Mouse (Mus musculus): ENCODE measurements at regions not wholly inside any gene's neighbourhood (a gene's known extent, or its start where the extent isn't known, plus 50 kb on each side); places are given as distances from the start of the nearest gene placed in this dataset.

GRCm38 (mm10) chr8:49631286-49631685 is 787.5 kb upstream of the Tenm3 start:
- DNase-seq = no peak

DNA sequence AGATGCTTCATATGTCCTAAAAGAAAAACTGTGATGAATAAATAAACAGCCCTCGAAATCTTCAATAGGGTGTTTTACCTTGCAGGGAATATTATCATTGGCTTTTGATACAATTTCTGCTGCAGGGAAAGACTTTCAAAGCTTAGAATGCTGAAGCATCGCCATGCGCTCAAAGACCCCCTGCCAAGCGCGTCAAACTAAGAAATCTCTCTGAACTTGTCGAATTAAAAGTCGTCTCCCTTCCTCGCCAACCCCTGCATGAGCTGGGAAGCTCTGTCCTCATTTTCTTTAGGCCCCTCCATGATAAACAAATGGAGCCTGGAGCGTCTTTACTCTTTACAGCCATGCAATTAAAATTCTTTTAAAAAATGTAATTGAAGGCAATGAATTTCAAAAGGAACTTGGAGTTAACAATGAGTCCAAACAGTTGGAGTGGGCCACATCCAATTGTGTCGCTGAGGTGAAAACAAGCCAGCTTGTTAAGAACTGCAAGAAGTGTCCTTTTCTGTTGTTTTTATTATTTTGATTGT is 784.3 kb upstream of the Tenm3 start:
- no peak for DNase-seq

DNA sequence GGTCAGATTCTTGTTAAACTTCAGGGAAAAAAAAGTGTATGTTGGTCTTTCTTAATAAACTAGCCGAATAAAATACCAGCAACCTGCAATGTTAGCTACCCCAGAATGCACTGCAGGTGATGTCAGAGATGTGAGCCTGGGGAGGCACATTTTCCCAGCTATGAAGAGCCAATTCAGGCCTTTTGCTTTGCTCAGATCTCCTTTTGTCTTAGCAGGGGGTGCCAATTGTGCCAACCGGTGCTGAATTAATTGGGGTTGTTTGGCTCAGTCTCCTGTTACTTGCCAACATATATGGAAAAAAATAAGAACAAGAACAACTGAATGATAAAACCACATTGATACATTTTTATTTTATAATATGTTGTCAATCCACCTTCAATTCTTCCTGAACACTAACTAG is 751.8 kb upstream of the Tenm3 start:
- no peak for DNase-seq

- no peak for DNase-seq
Observed at GRCm38 (mm10) chr8:49567423-49567822, 723.7 kb upstream of the Tenm3 start.

- DNase-seq = no peak
Observed at GRCm38 (mm10) chr8:49563499-49564279, 719.9 kb upstream of the Tenm3 start.

DNA sequence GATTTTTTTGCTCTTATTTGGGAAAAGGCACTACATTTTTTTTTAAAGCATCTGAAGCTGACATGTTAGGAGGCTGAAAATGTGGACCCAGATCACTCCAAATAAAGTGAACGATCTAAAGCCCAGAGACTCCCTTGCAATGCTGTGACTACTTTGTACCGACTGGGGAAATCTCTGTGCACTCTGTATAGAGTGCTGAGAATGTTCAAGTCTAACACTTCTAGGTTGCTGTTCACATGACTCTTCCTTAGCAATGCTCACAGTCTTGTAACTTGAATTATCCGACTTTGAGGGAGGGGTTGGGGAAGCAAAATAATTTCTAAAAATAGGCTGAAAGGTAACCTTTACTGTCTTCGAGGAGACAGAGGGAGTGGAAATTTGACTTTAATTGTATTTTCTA is 719.2 kb upstream of the Tenm3 start:
- DNase-seq = no peak

GRCm38 (mm10) chr8:49555724-49556457 is 712.1 kb upstream of the Tenm3 start:
- no peak for DNase-seq

GRCm38 (mm10) chr8:49553175-49553574 is 709.4 kb upstream of the Tenm3 start:
- DNase-seq = peak; percentile 46

DNA sequence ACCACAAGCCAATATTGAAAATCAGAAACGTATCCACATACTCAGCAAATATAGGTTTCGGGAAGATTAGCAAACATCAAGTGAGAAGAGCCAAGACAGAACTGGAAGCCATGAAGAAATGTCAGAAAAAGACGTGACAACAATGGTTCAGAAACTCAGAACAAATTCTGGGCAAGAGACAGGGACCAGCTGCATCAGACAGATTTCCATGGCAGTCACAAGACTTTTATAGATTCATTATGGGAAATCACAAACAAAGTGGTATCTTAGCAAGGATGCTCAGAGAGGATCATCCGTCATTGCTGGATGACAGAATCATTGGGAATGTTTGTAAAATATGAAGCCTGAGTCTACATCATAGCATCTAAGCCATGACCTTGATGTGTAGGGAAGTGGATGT is 699.6 kb upstream of the Tenm3 start:
- no peak for DNase-seq

DNA sequence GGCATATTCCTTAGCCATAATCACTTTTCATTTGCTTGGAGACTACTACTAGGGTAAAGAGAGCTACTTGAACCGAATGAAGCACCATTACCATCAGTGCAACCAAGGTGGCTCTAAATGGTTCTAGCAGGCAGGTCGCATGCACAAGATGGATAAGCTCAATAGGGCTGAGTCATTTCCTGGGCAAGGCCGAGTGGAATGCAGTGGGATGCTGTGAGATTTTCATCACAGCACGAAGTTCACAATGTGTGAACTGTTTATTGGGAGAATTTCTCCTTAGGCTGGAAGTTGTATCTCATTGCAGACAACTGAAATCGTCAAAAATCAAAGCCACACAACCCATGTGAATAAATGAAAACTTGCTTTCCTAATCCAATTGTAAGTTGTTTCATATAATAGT is 697.6 kb upstream of the Tenm3 start:
- DNase-seq = no peak

DNA sequence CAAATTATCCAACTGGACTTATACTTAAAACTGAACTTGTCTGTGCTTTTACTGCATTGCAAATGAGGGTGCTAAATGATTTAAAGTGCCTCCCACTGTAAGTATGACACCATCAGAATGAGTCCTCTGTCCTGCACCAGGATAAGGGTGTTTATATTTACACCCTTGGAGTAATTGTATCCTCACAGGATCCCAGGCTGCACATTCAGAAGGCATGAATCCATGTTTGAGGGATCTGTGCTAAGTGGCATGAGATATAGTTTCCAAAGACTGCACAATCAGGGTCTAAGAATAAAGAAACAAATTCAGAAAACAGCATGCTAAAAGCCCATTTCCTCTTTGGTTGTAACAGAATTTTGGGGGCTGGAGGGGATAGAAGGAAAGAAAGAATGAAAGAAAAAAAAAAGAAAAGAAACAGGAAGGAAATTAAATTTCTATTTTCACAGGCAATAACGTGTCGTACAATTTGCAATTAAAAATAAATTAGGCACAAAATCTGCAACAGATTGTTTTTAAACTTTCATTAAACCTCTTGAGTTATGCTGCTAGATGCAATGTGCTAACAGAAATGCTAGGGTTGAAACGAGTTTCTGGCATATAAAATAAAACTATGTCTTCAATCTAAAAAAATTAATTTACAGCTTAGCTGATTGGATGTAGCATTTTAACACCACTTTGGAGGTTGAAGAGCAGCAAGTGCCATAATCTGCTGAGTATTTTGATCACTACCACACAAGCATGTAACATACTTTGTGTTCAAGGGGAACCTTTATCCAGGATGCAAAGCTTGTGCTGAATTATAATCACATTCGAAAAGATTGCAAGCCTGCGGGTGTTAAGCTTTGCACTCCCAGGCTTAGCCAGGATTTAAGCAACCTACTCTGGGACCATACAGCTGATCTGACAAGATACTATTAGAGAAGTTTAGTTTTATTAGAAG is 689.9 kb upstream of the Tenm3 start:
- no peak for DNase-seq

DNA sequence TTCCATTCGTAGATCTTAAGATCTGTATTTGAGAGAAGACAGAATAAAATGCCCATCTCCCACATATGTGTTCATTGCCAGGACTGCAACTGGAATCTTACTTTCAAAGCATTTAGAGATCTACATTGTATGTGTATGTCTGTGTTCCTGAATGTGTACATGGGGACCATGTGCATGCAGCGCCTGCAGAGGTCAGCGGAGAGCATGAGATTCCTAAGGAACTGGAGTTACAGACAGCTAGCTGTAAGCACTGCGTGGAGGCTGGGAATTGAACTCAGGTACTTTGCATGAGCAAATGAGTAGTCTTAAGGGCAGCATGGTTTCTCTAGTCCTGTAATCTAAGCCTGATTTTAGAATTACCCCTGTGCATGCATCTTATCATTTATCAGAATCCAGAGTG is 685.5 kb upstream of the Tenm3 start:
- peak; percentile 26 for DNase-seq

DNA sequence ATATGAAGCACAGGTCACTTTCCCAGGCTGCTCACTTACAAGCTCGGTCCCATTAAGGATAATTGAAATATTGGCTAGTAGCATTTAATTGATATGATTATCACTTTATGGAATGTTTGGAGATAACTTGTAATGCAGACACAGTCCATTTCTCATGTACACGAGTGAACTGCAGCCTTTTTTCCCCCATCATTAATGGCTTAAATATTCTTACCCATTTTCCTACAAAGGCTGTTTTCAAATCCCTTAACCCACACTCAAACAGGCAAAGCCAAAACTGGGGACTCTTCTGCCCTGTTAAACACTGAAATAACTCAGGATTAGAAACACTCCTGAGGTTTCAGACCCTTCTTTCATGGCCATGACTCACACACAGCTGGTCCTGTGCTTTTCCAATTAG is 649.2 kb upstream of the Tenm3 start:
- no peak for DNase-seq

DNA sequence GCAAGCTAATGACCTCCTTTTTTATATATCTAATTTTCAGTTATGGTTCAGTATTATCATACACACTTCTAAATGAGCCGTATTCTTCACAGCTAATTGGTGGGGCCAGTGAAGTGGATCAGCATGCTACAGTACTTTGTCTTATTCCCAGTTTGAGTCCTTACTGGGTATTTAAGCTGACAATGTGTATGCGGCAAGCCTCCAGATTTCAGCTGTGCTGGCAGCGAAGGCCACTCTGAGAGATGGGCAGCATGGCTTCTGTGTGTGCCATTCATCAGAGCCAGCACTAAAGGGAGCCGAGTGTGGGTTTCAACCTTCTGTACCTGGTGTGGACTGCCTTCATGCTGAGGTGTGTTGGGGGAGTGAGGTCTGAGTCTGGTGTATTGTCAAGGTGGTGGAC is 641.5 kb upstream of the Tenm3 start:
- no peak for DNase-seq

GRCm38 (mm10) chr8:49481476-49481992 is 637.8 kb upstream of the Tenm3 start:
- DNase-seq = no peak

DNA sequence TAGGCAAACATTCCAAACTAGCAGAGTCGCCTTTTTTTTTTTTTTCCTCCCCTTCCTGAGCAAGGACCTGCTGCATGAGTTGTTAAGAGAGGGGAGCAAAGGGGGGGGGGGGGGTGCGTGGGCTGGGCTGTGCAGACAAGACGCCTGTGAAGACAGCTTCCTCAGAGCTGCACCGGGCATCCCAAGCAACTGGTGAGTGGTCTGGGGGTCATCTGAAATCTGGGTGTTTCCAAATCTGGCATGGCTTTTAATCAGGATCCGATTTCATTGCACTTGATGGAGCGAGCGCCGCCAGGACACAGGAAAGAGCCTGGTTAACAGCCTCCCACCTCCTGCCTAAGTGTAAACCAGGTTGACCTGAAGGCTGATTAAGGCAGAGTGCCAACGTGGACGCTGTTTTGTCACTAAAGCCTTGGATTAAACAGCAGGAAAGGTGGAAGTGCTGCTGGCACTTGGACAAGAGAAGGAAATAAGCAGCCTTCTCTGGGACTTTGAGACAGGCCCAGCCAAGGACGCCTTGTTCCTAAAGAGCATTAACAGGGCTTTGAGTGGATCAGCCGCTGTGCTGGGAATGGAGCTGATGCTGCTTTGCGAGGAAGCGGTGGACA is 622.3 kb upstream of the Tenm3 start:
- no peak for DNase-seq

DNA sequence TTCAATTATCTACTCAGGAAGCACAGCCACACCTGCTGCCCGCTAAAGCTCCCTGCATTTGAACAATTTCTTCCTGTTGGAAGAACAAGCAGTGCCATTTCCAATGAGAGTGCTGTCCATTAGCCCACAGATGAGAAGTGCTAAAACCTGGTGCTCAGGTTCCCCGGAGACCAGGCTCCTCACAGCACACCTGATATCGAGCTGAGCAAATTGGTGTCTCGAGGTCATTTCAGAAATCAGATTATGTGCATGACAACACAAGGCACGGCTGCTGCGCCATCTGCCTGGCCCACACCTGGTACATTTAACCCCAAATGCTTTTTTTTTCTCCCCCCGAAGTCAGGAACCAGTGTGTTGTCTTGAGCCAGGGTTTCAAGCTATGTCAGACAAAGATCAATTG is 621.3 kb upstream of the Tenm3 start:
- no peak for DNase-seq

DNA sequence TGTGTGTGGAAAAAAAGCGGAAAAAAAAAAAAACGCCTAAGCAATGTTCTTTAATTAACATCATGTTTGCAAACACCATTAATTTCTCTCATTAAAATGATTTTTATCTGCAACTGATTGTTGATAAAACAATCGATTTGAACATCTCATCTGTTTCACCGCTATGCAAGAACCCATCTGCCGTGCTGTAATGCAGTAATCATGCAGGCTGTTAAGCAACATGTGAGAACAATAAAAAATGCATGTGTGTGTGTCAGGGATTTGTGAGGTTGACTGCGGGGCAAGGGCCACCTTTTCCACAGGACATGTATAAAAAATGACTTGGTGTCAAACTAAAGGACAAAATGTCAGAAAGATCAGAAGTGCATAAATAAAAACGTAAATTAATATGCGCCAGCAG is 618.9 kb upstream of the Tenm3 start:
- no peak for DNase-seq

DNA sequence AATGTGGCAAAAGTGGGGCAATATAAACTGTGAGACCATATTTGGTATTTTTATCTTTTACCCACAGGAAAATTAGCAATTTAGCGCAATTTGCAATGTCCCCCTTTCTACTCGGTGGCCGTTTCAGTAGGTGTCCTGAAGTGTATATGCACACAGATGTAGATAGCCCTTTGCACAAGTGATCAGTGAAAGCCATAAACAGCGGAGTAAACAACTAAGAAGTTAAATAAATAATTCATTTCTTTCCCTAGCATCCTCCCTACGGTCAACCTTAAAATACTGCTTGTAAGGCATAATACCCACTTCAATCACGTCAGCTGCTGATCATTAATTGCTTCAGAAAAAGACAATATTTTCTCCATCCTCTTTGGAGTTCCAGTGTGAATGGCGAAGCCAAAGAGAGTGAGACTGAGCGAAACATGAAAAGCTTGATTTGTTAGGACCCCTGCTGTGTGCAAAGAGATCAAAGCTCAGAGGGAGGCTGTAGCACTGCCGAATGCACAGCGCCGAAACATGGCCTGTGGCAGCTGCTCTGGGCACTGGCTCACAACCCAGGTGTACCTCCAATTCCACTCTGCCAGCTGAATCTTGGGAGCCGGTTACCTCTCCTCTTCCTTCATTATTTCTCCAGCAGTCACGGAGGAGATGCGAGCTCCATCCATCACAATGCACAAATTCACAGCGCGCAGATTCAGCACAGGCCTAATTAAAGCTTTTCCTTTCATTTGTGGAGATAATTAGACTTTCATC is 618.1 kb upstream of the Tenm3 start:
- no peak for DNase-seq

GRCm38 (mm10) chr8:49445444-49445843 is 601.7 kb upstream of the Tenm3 start:
- DNase-seq = no peak

- DNase-seq = no peak
Observed at GRCm38 (mm10) chr8:49441270-49441669, 597.5 kb upstream of the Tenm3 start.
